Mouse (Mus musculus): Measurements from ENCODE around the gene Tpcn1.
A peak's percentile ranks its signal among the peaks of the same experiment; 100 is the strongest.
"Not testable (repeated sequence)": the region's sequence is repeated elsewhere in the genome, so short reads cannot be mapped to it uniquely, and the experiment has no call there.

The Tpcn1 gene

GRCm38 (mm10) chr5:120512911-120513555 is 75.4 kb downstream of the Tpcn1 start:
- no peak for DNase-seq (ENCODE audit: low read depth, low spot score)

GRCm38 (mm10) chr5:120511643-120512220 is 76.7 kb downstream of the Tpcn1 start:
- no peak for DNase-seq (ENCODE audit: low read depth, low spot score)

GRCm38 (mm10) chr5:120510982-120511642 is 77.4 kb downstream of the Tpcn1 start, which contains the start of gene Slc8b1:
TSS of gene Slc8b1 (plus strand) at chr5:120511168.
- peak; percentile 87 for DNase-seq (ENCODE audit: low read depth, low spot score)

- no peak for DNase-seq (ENCODE audit: low read depth, low spot score)
Measured at GRCm38 (mm10) chr5:120507311-120507710, 81.2 kb downstream of the Tpcn1 start.

- DNase-seq (ENCODE audit: low read depth, low spot score): no peak
Measured at GRCm38 (mm10) chr5:120506490-120506889, 82.0 kb downstream of the Tpcn1 start.

GRCm38 (mm10) chr5:120505781-120506180 is 82.7 kb downstream of the Tpcn1 start:
- DNase-seq (ENCODE audit: low read depth, low spot score): no peak

- DNase-seq (ENCODE audit: low read depth, low spot score): peak; percentile 57
Measured at GRCm38 (mm10) chr5:120505368-120505767, 83.1 kb downstream of the Tpcn1 start.

GRCm38 (mm10) chr5:120503144-120503795 is 85.2 kb downstream of the Tpcn1 start, which contains the start of gene Plbd2:
TSS of gene Plbd2 (minus strand) at chr5:120503625.
- peak; percentile 86 for DNase-seq (ENCODE audit: low read depth, low spot score)

- DNase-seq (ENCODE audit: low read depth, low spot score): no peak
Measured at GRCm38 (mm10) chr5:120502675-120503143, 85.8 kb downstream of the Tpcn1 start.

- DNase-seq (ENCODE audit: low read depth, low spot score): no peak
Measured at GRCm38 (mm10) chr5:120502147-120502621, 86.3 kb downstream of the Tpcn1 start.

GRCm38 (mm10) chr5:120500609-120501008 is 87.9 kb downstream of the Tpcn1 start:
- DNase-seq (ENCODE audit: low read depth, low spot score): not testable (repeated sequence)

GRCm38 (mm10) chr5:120499202-120499601 is 89.3 kb downstream of the Tpcn1 start:
- no peak for DNase-seq (ENCODE audit: low read depth, low spot score)

- DNase-seq (ENCODE audit: low read depth, low spot score): no peak
Measured at GRCm38 (mm10) chr5:120497071-120497470, 91.4 kb downstream of the Tpcn1 start.

GRCm38 (mm10) chr5:120495703-120496226 is 92.7 kb downstream of the Tpcn1 start:
- no peak for DNase-seq (ENCODE audit: low read depth, low spot score)

- DNase-seq (ENCODE audit: low read depth, low spot score): no peak
Measured at GRCm38 (mm10) chr5:120495064-120495702, 93.3 kb downstream of the Tpcn1 start.

- DNase-seq (ENCODE audit: low read depth, low spot score): no peak
Measured at GRCm38 (mm10) chr5:120493873-120494395, 94.5 kb downstream of the Tpcn1 start.

GRCm38 (mm10) chr5:120493440-120493839 is 95.0 kb downstream of the Tpcn1 start:
- DNase-seq (ENCODE audit: low read depth, low spot score): no peak

- no peak for DNase-seq (ENCODE audit: low read depth, low spot score)
Measured at GRCm38 (mm10) chr5:120492437-120492836, 96.0 kb downstream of the Tpcn1 start.

- no peak for DNase-seq (ENCODE audit: low read depth, low spot score)
Measured at GRCm38 (mm10) chr5:120490679-120491192, 97.7 kb downstream of the Tpcn1 start.

GRCm38 (mm10) chr5:120487844-120488243 is 100.6 kb downstream of the Tpcn1 start:
- no peak for DNase-seq (ENCODE audit: low read depth, low spot score)

Measured in embryo, embryonic 11.5 days (tissue).